Mouse (Mus musculus) spleen, postnatal 10 days (tissue): ENCODE measurements around the gene 0610012G03Rik.

Experiments used
- DNase-seq, 2 experiments: peaks; one replicate each; pipeline ENCODE4 v3.0.0; 2021 to 2022; ENCODE audit warnings: low spot score in 2 of 2

0610012G03Rik gene

DNA sequence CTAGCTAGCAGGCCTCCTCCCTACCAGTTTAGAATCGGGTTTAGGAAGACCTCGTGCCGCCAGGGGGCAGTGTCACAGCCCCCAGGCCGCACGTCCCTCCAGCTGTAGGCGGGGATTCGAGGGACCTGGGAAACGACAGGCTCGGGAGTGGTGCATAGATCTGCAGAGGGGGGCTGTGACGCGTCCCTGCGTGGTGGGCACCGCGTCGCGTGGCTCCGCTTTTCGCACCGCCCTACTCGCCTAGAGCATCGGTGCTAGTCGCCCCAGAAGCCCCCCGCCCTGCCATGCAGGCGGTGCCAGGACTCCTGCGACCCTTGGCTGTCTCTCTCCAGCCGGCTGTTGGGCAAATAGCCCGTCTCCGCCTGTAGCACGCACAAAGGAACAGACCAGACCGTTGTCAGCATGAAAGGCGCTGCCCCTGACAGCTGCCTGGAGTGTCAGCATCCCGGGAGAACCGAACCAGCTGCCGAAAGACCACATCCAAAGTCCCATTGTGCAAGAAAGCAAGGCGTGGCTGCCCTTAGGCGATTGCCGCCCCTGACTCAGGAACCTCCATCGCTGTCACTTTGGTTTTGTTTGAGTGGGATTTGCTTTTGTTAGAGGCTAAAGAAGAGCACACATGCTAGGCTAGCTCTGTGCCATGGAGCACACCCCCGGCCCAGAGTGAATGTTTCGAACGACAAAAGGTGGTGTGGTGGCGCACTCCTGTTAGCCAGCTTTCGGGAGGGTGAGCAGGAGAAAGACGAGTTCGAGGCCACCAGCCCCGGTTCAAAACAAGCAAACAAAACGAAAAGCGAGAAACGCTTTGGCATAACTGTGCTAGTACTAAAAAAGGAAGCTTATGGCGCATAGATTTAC, 15.2 kb downstream of the 0610012G03Rik start:
- DNase-seq, result peak; percentile 34 to 78

DNA sequence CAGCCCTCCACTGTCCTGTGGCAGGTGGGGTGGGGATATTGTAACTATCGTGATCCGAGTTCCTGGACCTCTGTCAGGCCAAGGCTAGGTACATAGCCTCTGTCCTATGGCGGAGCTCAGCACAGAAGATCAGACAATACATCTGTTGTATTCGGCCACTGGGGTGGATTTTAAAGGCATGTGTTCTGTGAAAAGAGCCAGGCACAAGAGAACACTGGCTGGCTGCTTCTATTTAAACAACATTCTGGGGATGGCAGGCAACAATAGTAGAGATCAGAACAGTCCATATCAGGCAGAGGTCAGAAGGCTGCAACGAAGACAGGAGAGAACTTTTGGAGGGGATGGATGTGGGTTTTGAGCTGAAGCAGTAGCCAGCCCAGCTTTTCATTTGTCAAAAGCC, 16.0 kb downstream of the 0610012G03Rik start:
- DNase-seq, result no peak

DNA sequence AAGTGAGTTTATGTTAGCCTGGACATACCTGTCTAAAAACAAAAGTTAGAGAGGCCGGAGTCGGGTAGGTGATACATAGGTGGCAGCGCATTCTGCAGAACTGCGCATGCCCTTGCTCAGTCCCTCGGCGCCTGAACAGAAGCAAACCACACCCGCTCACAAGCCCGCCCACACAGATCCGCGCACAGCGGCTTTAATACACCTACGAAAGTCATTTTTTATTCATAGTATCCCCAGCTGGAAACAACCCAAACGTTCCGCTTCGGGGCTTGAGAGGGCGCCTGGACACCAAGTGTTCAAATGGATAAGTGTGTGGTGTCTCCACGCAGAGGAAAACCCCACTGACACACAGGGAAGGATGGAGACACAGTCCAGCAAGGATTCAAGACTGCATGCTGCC, 17.0 kb downstream of the 0610012G03Rik start:
- no peak for DNase-seq

DNA sequence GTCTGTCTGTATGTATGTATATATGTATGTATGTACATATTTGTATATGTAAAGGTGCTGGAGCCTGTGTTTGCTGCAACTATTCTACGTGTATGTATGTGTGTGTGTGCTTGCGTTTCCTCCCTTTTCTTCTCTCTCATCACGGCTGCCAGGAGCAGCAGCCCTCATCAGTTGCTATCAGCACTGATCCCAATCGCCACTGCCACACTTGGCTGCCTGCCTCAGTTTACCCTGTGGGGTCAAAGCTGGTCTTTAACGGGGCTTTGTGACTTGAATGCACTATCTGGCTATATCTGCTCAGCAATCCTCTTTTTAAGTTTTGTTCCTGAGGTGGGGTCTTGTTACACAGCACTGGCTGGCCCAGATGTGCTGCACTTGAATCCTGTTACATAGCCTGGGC, 20.9 kb downstream of the 0610012G03Rik start:
- no peak for DNase-seq

DNA sequence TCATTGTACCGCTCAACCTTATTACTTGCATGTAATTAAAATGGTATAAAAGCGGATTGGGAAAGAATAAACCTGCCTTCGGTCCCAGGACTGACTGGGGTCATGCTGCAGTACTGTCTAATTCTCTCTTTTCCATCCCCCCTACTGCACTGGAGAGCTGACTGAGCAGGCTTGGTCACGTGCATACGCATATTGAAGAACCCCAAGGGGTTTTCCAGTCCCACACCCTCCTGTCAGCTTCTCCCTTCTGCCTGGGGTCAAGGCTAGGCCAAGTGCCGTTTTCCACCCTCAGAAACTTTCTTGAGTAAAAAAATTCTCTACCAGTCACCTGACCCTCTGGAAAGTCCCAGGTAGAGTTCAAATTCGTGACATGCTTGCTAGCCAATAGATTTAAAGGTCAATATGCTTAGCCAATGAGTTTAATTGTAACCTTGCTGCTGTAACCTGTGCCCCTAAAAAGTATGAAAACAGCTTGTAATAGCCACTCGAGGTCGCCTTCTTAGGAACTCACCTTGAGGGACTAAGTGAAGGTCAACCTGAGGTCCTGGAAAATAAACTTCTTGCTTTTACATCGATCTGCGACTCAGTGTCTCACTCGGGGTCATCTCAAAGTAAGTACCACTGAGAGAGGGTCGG, 21.6 kb downstream of the 0610012G03Rik start:
- no peak for DNase-seq

DNA sequence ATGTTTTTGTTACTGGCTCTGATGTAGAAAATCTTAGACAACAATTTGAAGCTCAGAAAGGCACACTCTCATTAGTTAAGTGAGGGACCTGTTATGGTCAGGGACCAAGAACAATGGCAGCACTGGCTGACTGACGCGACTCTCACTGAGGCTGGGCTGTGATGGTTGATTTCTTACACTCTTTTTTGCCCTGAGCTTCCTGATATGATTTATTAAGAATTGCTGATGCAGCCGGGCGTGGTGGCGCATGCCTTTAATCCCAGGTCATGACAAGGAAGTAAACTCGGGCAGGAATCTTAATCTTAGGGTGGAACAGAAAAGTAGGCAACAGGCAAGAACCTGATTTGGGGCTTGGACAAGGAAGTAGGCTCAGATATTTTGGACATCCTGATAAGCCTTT, 22.2 kb downstream of the 0610012G03Rik start:
- no peak for DNase-seq

DNA sequence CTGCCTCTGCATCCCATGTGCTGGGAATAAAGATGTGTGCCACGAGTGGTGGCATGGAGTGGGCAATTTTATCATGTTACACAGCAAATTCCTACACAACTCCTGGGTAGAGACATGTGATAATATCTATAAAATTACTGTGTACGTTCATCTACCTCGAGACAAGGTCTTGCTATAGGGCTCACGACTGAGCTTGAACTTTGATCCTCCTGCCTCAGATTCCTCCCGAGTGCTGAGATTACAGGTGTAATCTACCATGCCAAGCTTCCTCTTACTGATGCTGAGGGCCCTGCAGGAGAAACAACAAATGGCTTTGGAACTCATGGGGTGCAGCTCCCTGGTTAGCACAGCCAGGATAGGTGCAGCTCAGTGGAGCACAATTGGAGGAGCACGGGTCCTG, 23.9 kb downstream of the 0610012G03Rik start:
- no peak for DNase-seq

DNA sequence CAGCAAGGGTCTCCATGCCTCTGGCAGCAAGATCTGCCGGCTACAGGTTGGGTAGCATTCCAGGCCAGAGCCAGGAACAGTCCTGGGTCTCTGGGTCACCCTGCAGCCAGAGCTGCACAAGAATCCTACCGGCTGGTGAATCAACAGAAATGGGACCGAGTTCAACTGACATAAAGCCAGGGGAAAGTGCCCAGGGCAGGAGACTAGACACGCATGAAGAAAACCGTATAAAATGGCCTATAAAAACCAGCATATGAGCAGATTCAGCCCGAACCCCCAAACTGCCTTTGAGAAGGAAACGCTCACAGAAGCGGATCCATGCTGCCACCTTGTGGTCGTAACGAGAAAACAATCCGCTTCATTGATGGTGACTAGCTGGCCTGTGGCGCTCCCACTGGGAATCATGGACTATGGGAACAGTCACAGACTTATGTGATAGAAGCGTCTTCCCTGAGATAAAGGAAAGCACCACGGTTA, 30.0 kb downstream of the 0610012G03Rik start:
- DNase-seq, result peak; percentile 48 to 71

DNA sequence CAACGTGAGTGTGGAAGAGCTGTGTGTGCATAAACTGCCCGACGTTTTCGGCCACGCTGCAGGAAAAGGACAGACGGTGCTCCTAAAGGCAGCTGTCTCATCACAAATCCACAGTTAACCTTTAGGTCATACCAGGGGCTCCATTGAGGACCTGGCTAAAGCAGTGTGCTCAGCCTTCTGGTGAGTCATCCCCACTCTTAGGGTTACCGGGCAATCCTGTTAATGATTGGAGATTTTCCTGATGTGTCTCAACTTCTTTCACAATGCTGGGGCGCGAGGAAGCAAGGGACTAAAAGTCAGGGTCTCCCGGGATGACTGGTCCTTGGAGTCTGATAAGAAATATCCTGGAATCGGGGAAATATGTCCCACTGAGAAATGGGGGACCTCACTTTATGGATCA, 30.5 kb downstream of the 0610012G03Rik start:
- DNase-seq, result no peak

DNA sequence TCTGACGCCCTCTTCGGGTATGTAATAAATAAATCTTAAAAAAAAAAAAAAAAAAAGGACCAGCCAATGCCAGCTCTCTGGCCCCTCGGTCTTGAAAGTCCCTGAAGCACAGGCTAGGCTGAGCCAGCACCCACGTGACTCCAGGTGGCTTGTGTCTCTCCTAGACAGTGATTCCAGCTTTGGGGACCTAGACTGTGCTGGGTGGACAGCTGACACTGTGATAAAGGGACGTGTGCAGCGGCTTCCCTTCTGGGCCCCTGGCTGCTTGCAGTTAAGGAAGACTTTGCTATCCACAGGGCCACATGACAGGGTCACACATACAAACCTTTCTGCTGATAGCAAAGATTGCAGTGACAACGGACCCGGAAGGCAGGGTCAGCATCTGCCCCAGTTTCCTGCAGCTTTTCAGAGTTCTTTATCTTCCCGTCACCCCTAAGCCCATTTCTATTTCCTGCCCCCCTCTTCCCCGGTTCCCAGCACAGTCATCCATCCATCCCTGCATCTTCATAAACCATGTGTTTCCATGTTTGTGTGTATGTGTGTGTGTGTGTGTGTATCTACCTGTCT, 37.9 kb downstream of the 0610012G03Rik start:
- no peak for DNase-seq

DNA sequence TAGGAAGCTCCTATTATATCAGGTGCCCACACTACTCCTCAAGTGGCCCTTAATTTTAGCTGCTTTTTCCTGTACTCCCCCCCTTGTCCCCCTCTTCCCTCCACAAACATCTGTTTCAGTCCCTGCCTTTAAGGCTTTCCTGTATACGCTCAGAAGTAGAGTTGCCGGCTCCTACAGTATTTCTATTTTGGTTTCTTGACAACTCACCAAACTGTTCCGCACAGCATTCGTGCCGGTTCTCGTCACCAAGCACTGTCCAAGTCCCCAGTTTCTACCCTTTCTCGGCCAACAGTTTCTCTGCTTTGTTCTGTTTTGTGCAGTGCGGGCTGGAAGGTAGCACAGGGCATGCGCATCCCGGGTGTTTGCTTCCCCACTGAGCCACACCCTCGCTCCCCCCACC, 39.3 kb downstream of the 0610012G03Rik start:
- no peak for DNase-seq

DNA sequence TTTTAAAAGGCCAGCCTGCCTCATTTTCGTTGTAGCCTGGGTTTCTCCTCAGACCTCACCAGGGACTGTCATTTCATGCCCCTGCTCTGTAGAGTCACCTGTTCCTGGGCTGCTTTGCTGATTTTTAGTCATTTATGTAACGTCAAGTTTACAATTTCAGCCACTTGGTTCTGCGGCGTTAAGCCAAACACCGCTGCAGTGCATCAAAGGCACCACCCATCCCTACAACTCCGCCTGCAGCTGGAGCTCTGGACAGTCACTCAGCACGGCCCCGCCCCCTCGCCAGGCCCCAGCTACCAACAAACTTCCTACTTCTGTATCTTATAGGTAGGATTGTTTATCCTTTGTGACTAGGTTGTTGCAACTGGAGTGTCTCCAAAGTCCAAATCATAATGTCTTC, 41.4 kb downstream of the 0610012G03Rik start:
- peak in 1 of 2 experiments; percentile 37 for DNase-seq

DNA sequence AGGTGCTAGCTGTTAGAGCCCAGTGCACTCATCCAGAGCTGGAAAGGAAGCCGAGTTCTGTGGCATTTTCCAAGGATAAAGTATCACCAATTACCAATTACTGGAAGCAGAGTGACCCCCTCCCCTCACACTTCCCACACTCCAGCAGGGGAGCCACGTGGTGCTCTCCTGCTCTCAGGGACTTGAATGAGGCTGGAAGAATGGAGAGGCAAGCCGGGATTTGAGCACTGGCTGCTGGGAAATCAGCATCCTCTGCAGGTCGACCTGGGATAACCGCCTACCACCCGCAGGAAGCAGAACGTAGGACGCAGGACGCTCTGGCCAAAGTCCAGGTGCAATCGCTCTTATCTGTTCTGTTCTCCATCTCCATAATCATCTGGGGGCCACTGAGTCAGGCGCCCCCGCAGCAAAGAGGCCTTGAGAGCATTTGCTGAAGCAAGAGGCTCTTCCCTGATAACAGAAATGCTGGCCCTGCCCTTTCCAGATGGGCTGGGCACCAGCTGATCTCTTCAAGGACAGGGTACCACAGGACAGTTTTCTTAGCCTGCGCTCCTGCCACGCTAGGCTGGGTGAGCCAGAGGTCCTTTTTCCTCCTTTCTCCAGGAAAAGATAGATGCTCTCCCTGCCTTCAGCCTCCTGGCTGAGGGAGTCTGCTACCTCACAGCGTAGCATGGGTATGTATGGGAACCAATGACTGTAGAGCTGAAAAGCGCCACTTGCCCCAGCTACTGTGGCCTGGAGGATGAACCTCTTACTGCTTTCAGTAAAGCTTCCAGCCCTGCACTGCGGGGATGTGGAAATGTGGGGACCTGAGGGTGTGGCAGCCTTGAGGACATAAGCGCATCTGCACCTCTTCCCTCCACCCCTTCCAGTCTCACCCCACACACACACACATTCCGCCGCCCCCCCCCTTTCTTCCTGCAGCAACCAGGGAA, 42.1 kb downstream of the 0610012G03Rik start:
- DNase-seq, result no peak

DNA sequence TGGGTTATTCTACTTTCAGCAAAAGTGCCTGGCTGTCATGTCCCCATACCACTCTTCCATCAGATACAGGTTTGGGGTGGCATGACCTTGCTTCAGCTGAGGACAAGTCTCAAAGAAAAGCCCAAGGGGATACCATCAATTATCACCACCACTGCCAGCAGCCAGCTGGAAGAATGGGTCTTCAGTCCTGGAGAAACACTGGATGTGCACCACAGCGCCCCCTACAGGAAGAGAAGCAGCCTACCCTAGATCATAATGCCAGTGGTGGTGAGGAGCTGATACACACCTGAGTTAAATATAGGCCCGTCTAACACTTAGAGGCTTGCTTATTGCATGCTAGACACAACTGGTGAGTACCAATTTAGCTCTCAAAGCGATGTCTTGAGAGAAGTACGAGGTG, 43.0 kb downstream of the 0610012G03Rik start:
- peak in 1 of 2 experiments; percentile 41 for DNase-seq

DNA sequence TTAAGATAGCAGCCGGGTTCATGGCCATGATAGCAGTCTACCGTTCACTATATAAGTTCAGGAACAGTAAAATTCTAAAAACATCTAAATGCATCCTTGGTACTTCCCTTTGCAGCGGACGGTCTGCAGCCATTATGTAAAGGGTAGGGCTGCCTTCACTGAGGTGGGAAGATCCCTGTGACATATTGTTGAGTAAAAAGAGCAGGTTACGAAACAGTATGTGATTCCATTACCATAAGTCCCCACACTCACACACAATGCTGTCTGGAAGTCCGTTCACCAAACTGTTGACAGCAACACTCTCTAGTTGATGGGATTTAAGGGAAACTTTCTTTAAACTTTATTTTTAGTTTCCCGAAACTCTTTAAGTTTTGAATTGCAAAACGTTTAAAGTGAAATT, 45.1 kb downstream of the 0610012G03Rik start:
- no peak for DNase-seq

DNA sequence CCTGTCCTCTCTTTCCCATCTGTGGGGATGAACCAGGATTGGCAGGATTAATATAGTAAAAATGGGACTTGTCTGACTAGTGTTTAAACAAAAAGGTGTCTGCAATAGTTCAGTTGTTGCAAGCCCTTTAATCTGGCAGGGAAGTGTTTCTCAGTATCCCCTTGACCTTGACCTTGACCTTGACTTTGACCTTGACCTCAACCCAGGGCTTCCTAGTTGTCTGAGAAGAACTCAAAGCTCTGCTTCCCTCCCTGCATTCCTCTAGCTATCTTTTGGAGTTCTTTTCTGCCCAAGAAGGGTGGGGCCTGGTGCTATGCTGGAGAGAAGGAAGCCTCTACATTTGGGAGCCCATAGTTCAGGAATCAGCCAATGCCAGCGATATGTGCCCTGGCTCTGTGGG, 46.4 kb downstream of the 0610012G03Rik start:
- no peak for DNase-seq

DNA sequence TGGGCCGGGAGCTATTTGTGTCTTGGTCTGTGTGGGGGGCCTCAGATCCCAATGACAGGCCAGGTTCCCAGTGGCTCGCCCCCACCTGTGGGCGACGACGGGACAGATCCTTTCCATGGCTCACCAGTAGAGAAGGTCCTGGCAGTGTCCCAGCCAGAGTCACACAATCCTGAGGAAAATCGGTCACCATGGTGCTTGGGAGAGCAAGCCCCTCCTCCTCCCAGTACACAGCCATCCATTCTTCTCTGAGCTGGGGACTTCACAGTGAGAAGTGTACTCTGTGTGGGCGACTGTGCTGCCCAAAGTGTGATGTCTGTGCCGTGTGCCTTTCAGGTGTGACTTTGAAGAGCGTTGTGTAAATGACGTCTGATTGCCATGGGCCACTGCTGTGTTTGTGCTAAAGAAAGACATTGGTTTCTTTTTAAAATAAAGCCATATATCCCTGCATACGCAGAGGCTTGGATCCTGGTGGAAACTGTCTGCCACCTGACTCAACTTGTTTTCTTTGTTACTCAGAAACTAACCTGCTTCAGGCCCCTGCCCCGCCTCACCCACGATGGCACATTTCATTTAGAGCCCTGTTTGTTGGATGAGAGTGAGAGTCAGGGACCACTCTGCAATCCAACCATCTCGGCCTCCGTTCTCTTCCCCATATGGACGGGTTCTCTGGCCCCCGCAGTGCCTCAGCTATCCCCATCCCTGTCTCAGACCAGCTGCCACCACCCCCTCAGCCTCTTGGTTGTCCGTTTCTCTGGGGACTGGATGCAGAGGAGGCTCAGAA, 49.6 kb downstream of the 0610012G03Rik start:
- DNase-seq, result no peak
